In the genomic region with DNA sequence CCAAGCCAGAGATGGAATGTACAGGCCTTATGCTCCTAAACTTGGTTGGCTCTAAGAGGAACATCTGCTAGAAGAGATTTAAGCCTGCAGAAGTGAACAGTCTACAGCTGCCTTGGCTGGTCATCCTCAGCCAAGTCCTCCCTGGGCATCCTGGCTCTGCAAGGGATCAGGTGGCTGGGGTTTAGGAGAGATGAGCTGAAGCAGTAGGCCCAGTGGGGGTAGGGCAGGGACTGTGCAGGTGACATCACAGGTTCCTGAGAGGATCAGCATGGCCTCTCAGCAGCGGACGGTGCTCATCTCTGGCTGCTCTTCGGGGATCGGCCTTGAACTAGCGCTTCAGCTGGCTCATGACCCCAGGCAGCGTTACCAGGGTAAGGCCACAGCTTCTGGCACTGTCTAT, we compare ENCODE assay signal across 31 mouse cellular contexts. TPM values are rescaled to one million over a fixed set of nuclear protein-coding genes. Genes with fewer than 3 reads are reported as not detected.
"Had no signal": no experiment of that assay in that cellular context is flagged by ENCODE, and none has a peak within 500 bp of the region (broad histone marks: within the 10 kb centered on the region; RNA-seq: fewer than 3 reads in every experiment).

A gene (plus strand): TSS at position 268 of the 400 bp plus-strand sequence.

- DNase-seq: kidney, adult 18-20 months; kidney, adult 9 months; kidney, postnatal 14 days; kidney, postnatal 4 days; layer of hippocampus, adult 9-11 months; liver; liver, embryonic 13.5 days; lung, embryonic 14.5 days; midbrain, embryonic 14.5 days; right cerebral cortex, adult 18-20 months; right cerebral cortex, postnatal 14 days; right cerebral cortex, postnatal 4 days; thymus, adult 2 months; thymus, postnatal 14 days; thymus, postnatal 4 days had no signal

- H3K9ac ChIP-seq: limb, embryonic 13.5 days; liver, embryonic 13.5 days; lung, embryonic 14.5 days had no signal

- ATAC-seq: lung, postnatal 0 days had no signal

- H3K4me2 ChIP-seq: limb, embryonic 13.5 days; liver, embryonic 13.5 days; lung, embryonic 14.5 days had no signal

- H3K4me3 ChIP-seq: limb, embryonic 10.5 days; limb, embryonic 13.5 days; liver, embryonic 13.5 days had no signal

- H3K27ac ChIP-seq: limb, embryonic 10.5 days; limb, embryonic 13.5 days; liver, embryonic 13.5 days; macrophage; stomach, postnatal 0 days had no signal

- H3K36me3 ChIP-seq: limb, embryonic 10.5 days; limb, embryonic 13.5 days; liver, embryonic 13.5 days had no signal

- H3K9me3 ChIP-seq: limb, embryonic 10.5 days; limb, embryonic 13.5 days; liver, embryonic 13.5 days had no signal

RNA-seq across cellular contexts. Expression of the gene that starts here (rescaled TPM):
- total RNA-seq: layer of hippocampus, adult 18-20 months; layer of hippocampus, postnatal 25 days; left cerebral cortex, adult 18-20 months; left cerebral cortex, postnatal 25 days; megakaryocyte, adult 5-6 weeks; midbrain, postnatal 0 days had no signal
- polyA plus RNA-seq: kidney, embryonic 16.5 days; limb, embryonic 10.5 days; limb, embryonic 13.5 days; liver, embryonic 13.5 days; liver, embryonic 16.5 days; lung, embryonic 14.5 days; lung, postnatal 0 days; macrophage; midbrain, embryonic 14.5 days; midbrain, postnatal 0 days; neural tube, embryonic 11.5 days; neural tube, embryonic 14.5 days; stomach, embryonic 14.5 days; stomach, postnatal 0 days; thymus, adult 2 months had no signal
